Mouse (Mus musculus): ENCODE data around the gene Lrrc28.

Lrrc28 gene

GRCm38 (mm10) chr7:67646131-67646530 lies 1.1 kb upstream of the Lrrc28 start:
- in situ Hi-C loops (cut with MboI, MseI) = no loop called here

GRCm38 (mm10) chr7:67645681-67646014 lies 580 bp upstream of the Lrrc28 start:
- in situ Hi-C loops (cut with MboI, MseI) = no loop called here

- in situ Hi-C loops (cut with MboI, MseI) = no loop called here
These were observed 777 bp downstream of the Lrrc28 start for GRCm38 (mm10) chr7:67644291-67644690.

- in situ Hi-C loops (cut with MboI, MseI) = no loop called here
These were observed 2.1 kb downstream of the Lrrc28 start for GRCm38 (mm10) chr7:67642955-67643354.

- in situ Hi-C loops (cut with MboI, MseI) = loop anchor here (5.0 kb wide), 1 partner anchor 817 kb away; no protein-coding TSS in a partner anchor
These were observed 6.1 kb downstream of the Lrrc28 start for GRCm38 (mm10) chr7:67639006-67639405.

- in situ Hi-C loops (cut with MboI, MseI) = loop anchor here (5.0 kb wide), 1 partner anchor 814 kb away; no protein-coding TSS in a partner anchor
These were observed 8.9 kb downstream of the Lrrc28 start for GRCm38 (mm10) chr7:67636161-67636560.

- in situ Hi-C loops (cut with MboI, MseI) = loop anchor here (5.0 kb wide), 2 partner anchors 262 to 407 kb away; partner anchors contain the start of gene Mef2a
These were observed 10.9 kb downstream of the Lrrc28 start for GRCm38 (mm10) chr7:67634210-67634609.

GRCm38 (mm10) chr7:67632380-67632779 lies 12.7 kb downstream of the Lrrc28 start:
- in situ Hi-C loops (cut with MboI, MseI) = loop anchor here (5.0 kb wide), 2 partner anchors 260 to 405 kb away; partner anchors contain the start of gene Mef2a

- in situ Hi-C loops (cut with MboI, MseI) = loop anchor here (5.0 kb wide), 2 partner anchors 259 to 404 kb away; partner anchors contain the start of gene Mef2a
These were observed 14.3 kb downstream of the Lrrc28 start for GRCm38 (mm10) chr7:67630817-67631216.

- in situ Hi-C loops (cut with MboI, MseI) = loop anchor here (5.0 kb wide), 2 partner anchors 257 to 402 kb away; partner anchors contain the start of gene Mef2a
These were observed 15.4 kb downstream of the Lrrc28 start for GRCm38 (mm10) chr7:67629681-67630080.

GRCm38 (mm10) chr7:67626671-67627070 lies 18.4 kb downstream of the Lrrc28 start:
- in situ Hi-C loops (cut with MboI, MseI) = no loop called here

GRCm38 (mm10) chr7:67622151-67622550 lies 22.9 kb downstream of the Lrrc28 start:
- in situ Hi-C loops (cut with MboI, MseI) = no loop called here

GRCm38 (mm10) chr7:67619836-67620235 lies 25.2 kb downstream of the Lrrc28 start:
- in situ Hi-C loops (cut with MboI, MseI) = no loop called here

GRCm38 (mm10) chr7:67618316-67618715 lies 26.8 kb downstream of the Lrrc28 start:
- in situ Hi-C loops (cut with MboI, MseI) = no loop called here

GRCm38 (mm10) chr7:67617646-67618045 lies 27.4 kb downstream of the Lrrc28 start:
- in situ Hi-C loops (cut with MboI, MseI) = no loop called here

GRCm38 (mm10) chr7:67616890-67617289 lies 28.2 kb downstream of the Lrrc28 start:
- in situ Hi-C loops (cut with MboI, MseI) = no loop called here

GRCm38 (mm10) chr7:67614464-67614861 lies 30.6 kb downstream of the Lrrc28 start:
- in situ Hi-C loops (cut with MboI, MseI) = no loop called here

- in situ Hi-C loops (cut with MboI, MseI) = no loop called here
These were observed 31.1 kb downstream of the Lrrc28 start for GRCm38 (mm10) chr7:67613795-67614463.

GRCm38 (mm10) chr7:67608348-67609024 lies 36.6 kb downstream of the Lrrc28 start:
- in situ Hi-C loops (cut with MboI, MseI) = no loop called here

GRCm38 (mm10) chr7:67607669-67608347 lies 37.3 kb downstream of the Lrrc28 start:
- in situ Hi-C loops (cut with MboI, MseI) = no loop called here

GRCm38 (mm10) chr7:67606250-67606649 lies 38.8 kb downstream of the Lrrc28 start:
- in situ Hi-C loops (cut with MboI, MseI) = no loop called here

GRCm38 (mm10) chr7:67605114-67605513 lies 40.0 kb downstream of the Lrrc28 start:
- in situ Hi-C loops (cut with MboI, MseI) = no loop called here
